Mouse (Mus musculus): Measurements from ENCODE around the gene Cacna2d1. TPM values are rescaled to one million over a fixed set of nuclear protein-coding genes. Genes with fewer than 3 reads are reported as not detected.

The Cacna2d1 gene
- polyA plus RNA-seq, 1 experiment from 2014 or later = 21.7 TPM

DNA sequence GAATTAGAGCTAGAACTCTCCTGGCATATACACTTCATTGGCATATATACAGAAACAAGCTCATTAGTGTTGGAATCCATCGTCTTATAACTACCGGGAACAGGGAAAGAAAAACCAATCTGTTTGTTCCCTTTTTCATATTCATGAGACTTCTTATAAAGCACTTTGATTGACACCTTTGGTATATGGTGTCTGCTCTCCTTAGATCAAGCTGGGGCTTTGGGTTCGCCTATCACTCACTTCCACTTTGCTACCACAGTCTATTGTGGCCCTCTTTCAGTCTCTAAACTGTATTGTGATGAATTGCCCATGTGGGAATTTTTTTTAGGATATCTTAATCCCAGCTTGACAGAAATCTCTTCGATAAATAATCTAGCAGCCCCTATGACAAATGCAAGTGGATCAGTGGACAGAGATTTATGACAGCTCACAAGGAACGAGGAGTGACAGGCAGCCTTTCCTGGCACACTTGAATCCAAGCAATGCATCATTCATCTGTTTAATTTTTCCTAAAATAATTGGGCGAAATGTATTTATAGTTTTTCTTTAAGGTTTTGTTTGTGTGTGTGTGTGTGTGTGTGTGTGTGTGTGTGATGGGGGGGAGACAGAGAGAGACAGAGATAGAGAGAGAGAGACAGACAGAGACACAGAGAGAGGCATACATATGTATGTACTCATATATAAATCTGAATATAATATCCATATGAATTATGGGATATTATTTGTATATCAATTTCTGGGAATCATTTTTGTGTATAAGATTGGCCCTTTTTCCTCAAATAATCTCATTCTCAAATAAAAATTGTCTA lies 200.0 kb downstream of the Cacna2d1 start:
- WGBS = 79% methylated on average over 6 of the region's 6 CpGs
- H3K9me3 ChIP-seq (ENCODE audit: control insufficient read depth, low read length) = no peaks in the 10 kb centered on the region
- H3K4me2 ChIP-seq (ENCODE audit: low read length) = no peak overlapping the region
- DNase-seq (ENCODE audit: low spot score) (no peak), ATAC-seq (replicated peaks; ENCODE audit: low FRiP score, low TSS enrichment, low read depth) (no peak)
- H3K27me3 ChIP-seq (replicated peaks; ENCODE audit: control insufficient read depth, insufficient read depth, low read length) = no peaks in the 10 kb centered on the region
- H3K9ac ChIP-seq (ENCODE audit: low read length) = no peak overlapping the region
- H3K36me3 ChIP-seq (ENCODE audit: control insufficient read depth, insufficient read depth, low read length) = no peaks in the 10 kb centered on the region
- H3K27ac ChIP-seq (ENCODE audit: low read depth) = no peak overlapping the region
- H3K4me1 ChIP-seq (replicated peaks; ENCODE audit: control insufficient read depth, insufficient read depth, low read length) = no peaks in the 10 kb centered on the region
- no peak overlapping the region for H3K4me3 ChIP-seq (ENCODE audit: low read depth, low read length)

DNA sequence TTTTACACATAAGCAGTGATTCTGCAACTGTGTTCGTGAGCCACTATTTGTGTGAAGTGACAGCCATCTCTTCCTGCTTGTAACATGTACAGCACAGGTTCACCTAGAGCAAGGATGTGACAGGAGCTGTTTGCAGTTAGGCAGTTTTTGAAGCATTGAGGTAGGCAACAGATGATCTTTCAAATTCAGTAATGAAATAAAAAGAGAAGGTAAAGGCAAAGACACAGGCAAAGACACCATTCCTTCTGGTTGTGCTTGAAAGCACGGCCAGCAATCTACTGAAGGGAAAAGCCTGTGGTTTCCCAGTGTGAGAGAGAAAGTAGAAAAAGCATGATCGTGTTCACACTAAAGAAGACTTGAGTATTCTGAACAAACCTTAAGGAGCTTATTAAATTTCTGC lies 201.5 kb downstream of the Cacna2d1 start:
- no peak overlapping the region for H3K27ac ChIP-seq (ENCODE audit: low read depth)
- WGBS = 90% methylated on average over 3 of the region's 3 CpGs

DNA sequence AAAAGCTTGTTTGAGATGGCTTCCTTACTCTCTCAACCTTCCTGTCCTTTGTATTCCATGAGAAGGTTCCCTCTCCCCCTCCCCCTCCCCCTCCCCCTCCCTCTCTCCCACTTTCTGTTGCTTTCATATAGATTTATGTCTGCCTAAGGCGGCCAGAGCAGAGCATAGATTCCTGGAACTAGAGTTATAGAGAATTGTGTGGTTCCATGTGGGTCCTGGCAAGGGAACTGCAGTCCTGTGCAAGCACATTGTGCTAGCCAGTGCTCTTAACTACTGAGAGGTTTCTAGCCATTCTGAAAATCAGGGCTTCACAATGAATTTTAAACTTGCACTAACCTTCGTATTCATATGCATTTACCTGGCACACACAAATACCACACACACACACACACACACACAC lies 202.3 kb downstream of the Cacna2d1 start:
- Histone ChIP-seq H3K36me3 (ENCODE audit: control insufficient read depth, insufficient read depth, low read length) (no peaks in the 10 kb centered on the region), H3K27ac (ENCODE audit: low read depth) (no peak overlapping the region), H3K27me3 (replicated peaks; ENCODE audit: control insufficient read depth, insufficient read depth, low read length) (no peaks in the 10 kb centered on the region), H3K9ac (ENCODE audit: low read length) (no peak overlapping the region), H3K4me3 (ENCODE audit: low read depth, low read length) (no peak overlapping the region), H3K4me1 (replicated peaks; ENCODE audit: control insufficient read depth, insufficient read depth, low read length) (no peaks in the 10 kb centered on the region), H3K9me3 (ENCODE audit: control insufficient read depth, low read length) (no peaks in the 10 kb centered on the region), H3K4me2 (ENCODE audit: low read length) (no peak overlapping the region)
- WGBS = 70% methylated on average over 2 of the region's 2 CpGs
- DNase-seq (ENCODE audit: low spot score) (no peak), ATAC-seq (replicated peaks; ENCODE audit: low FRiP score, low TSS enrichment, low read depth) (no peak)

More for the DNA sequence above, 201.5 kb downstream of the Cacna2d1 start:
- H3K4me2 ChIP-seq (ENCODE audit: low read length) = no peak overlapping the region
- no peaks in the 10 kb centered on the region for H3K36me3 ChIP-seq (ENCODE audit: control insufficient read depth, insufficient read depth, low read length)
- no peak overlapping the region for H3K4me3 ChIP-seq (ENCODE audit: low read depth, low read length)
- no peaks in the 10 kb centered on the region for H3K27me3 ChIP-seq (replicated peaks; ENCODE audit: control insufficient read depth, insufficient read depth, low read length)
- no peaks in the 10 kb centered on the region for H3K4me1 ChIP-seq (replicated peaks; ENCODE audit: control insufficient read depth, insufficient read depth, low read length)
- no peak overlapping the region for H3K9ac ChIP-seq (ENCODE audit: low read length)
- no peak for DNase-seq (ENCODE audit: low spot score)
- ATAC-seq (replicated peaks; ENCODE audit: low FRiP score, low TSS enrichment, low read depth) = no peak
- no peaks in the 10 kb centered on the region for H3K9me3 ChIP-seq (ENCODE audit: control insufficient read depth, low read length)

DNA sequence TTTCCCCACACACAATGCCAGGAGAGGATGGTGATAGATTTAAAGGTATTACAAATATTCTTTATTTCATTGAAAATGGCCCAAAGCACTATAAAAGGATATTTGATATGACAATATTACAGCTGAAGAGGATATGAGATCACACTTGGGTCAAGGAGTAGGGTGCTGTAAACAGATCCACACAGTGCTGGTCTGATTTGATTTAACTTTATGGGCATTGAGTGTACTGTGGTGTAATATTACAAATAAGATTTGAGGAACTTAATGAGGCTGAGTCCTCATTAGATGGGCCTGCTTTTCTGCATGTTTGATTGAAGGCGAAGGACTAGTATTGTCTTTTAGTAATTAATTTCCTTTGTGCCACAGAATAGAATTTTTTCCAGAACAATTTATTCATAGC lies 212.1 kb downstream of the Cacna2d1 start:
- ATAC-seq (replicated peaks; ENCODE audit: low FRiP score, low TSS enrichment, low read depth) (no peak), DNase-seq (ENCODE audit: low spot score) (no peak)
- no peak overlapping the region for H3K9ac ChIP-seq (ENCODE audit: low read length)
- H3K27me3 ChIP-seq (replicated peaks; ENCODE audit: control insufficient read depth, insufficient read depth, low read length) = no peaks in the 10 kb centered on the region
- H3K4me3 ChIP-seq (ENCODE audit: low read depth, low read length) = no peak overlapping the region
- H3K4me1 ChIP-seq (replicated peaks; ENCODE audit: control insufficient read depth, insufficient read depth, low read length) = no peaks in the 10 kb centered on the region
- no peak overlapping the region for H3K27ac ChIP-seq (ENCODE audit: low read depth)
- no peaks in the 10 kb centered on the region for H3K9me3 ChIP-seq (ENCODE audit: control insufficient read depth, low read length)
- H3K4me2 ChIP-seq (ENCODE audit: low read length) = no peak overlapping the region
- 93% methylated on average over 1 of the region's 1 CpGs for WGBS
- no peaks in the 10 kb centered on the region for H3K36me3 ChIP-seq (ENCODE audit: control insufficient read depth, insufficient read depth, low read length)

DNA sequence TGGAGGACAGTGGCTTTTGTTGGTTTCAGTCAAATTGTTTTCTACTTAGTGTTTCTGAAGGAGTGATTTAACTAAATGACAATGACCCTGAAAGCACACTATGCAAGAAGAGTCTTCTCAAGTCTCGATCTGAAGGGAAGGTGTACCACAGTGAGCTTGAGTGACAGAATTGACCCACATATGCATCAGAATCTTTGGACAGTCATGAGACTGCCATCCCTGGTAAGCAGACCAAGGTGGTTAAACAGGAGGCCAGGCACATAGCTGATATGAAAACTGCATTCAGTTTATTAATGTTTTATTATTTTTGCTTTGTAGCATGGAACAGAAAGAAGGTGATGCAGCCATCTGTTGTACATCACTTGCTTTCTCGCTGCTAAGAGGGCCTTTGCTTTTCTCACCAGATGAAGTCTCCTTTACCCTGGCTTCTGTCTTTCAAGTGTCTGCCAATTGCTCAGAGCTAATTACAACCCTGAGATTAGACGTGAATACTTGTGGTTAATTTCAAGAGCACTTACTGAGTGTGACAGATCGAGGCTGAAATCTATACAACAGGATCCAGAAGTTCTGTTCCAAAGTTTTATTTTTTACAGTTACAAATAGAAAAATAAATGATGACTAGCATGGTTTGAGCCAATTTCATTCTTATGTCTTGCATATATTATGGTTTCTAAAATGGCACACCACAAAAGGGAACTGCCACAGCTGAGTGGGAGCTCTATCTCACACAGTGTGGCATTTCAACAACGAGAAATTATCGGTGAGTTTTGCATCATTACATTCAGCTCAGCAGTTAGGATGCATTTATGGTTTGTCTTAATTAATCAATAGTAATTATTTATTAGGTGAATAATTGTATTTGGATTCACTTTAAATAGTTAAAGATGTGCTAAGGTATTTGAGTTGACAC lies 221.1 kb downstream of the Cacna2d1 start:
- Histone ChIP-seq H3K9ac (ENCODE audit: low read length) (no peak overlapping the region), H3K4me2 (ENCODE audit: low read length) (no peak overlapping the region), H3K4me1 (replicated peaks; ENCODE audit: control insufficient read depth, insufficient read depth, low read length) (no peaks in the 10 kb centered on the region), H3K36me3 (ENCODE audit: control insufficient read depth, insufficient read depth, low read length) (no peaks in the 10 kb centered on the region), H3K27me3 (replicated peaks; ENCODE audit: control insufficient read depth, insufficient read depth, low read length) (no peaks in the 10 kb centered on the region), H3K4me3 (ENCODE audit: low read depth, low read length) (no peak overlapping the region), H3K9me3 (ENCODE audit: control insufficient read depth, low read length) (no peaks in the 10 kb centered on the region), H3K27ac (ENCODE audit: low read depth) (no peak overlapping the region)
- DNase-seq (ENCODE audit: low spot score) (no peak), ATAC-seq (replicated peaks; ENCODE audit: low FRiP score, low TSS enrichment, low read depth) (no peak)
- WGBS = 68% methylated on average over 6 of the region's 6 CpGs

DNA sequence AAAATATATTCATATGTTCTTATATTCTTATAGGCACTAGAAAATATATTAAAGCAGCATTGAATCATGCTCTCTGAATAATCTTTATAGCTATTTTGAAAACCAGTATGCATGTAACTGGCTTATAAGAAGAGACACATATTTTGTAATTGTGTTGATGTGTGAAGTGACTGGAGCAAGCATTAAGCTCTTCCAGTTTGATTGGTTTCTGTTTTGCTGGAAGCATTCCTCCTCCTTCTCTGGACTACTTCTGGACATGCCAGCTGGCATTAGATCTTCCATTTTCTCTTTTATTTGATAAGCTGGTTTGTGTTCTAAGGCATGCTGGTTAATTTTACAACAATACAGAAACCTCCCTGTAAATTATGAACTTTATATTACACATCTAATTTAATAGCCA lies 228.8 kb downstream of the Cacna2d1 start:
- no peak overlapping the region for H3K9ac ChIP-seq (ENCODE audit: low read length)
- no peak overlapping the region for H3K4me3 ChIP-seq (ENCODE audit: low read depth, low read length)
- H3K36me3 ChIP-seq (ENCODE audit: control insufficient read depth, insufficient read depth, low read length) = no peaks in the 10 kb centered on the region
- H3K9me3 ChIP-seq (ENCODE audit: control insufficient read depth, low read length) = no peaks in the 10 kb centered on the region
- H3K4me2 ChIP-seq (ENCODE audit: low read length) = no peak overlapping the region
- no peaks in the 10 kb centered on the region for H3K27me3 ChIP-seq (replicated peaks; ENCODE audit: control insufficient read depth, insufficient read depth, low read length)
- no peak overlapping the region for H3K27ac ChIP-seq (ENCODE audit: low read depth)
- no peak for DNase-seq (ENCODE audit: low spot score)
- no peak for ATAC-seq (replicated peaks; ENCODE audit: low FRiP score, low TSS enrichment, low read depth)
- H3K4me1 ChIP-seq (replicated peaks; ENCODE audit: control insufficient read depth, insufficient read depth, low read length) = no peaks in the 10 kb centered on the region

DNA sequence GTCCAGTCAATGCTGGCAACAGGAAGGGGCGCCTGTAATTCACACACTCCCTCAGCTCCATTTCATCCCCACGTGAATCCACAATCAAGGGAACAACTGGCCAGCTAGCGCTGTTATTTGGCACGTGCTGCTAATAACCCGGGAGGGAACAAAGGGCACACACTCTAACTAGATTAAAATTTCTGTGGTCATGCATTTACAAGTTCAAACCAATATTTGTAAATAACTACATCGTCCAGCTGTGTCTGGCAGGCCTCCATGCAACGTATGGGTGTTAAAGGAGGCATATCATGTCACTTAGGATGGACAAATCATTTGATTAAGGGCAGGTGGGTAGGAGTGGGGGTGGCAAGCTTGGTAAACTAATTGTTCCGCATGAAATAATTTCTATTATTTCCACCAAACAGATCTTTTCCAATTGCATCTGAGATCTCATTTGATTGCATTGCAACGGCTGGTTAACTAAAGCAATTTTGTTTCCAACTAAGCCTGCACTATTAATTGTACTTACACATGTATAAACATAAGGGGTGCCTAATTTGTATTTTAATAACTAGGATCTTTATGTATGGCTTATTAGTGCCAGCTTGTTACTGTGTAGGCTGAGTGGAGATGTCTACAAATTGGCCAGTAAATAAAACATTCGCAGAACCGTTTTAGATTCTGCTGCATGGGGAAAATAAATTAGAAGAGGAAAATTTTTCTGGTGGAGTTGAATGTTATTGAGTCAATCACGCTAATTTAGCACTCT lies 231.8 kb downstream of the Cacna2d1 start:
- no peak overlapping the region for H3K4me3 ChIP-seq (ENCODE audit: low read depth, low read length)
- H3K9me3 ChIP-seq (ENCODE audit: control insufficient read depth, low read length) = no peaks in the 10 kb centered on the region
- ATAC-seq (replicated peaks; ENCODE audit: low FRiP score, low TSS enrichment, low read depth) = no peak
- 64% methylated on average over 12 of the region's 12 CpGs for WGBS
- no peak overlapping the region for H3K27ac ChIP-seq (ENCODE audit: low read depth)
- H3K36me3 ChIP-seq (ENCODE audit: control insufficient read depth, insufficient read depth, low read length) = no peaks in the 10 kb centered on the region
- no peaks in the 10 kb centered on the region for H3K27me3 ChIP-seq (replicated peaks; ENCODE audit: control insufficient read depth, insufficient read depth, low read length)
- no peak for DNase-seq (ENCODE audit: low spot score)
- H3K4me1 ChIP-seq (replicated peaks; ENCODE audit: control insufficient read depth, insufficient read depth, low read length) = no peaks in the 10 kb centered on the region
- H3K9ac ChIP-seq (ENCODE audit: low read length) = no peak overlapping the region
- H3K4me2 ChIP-seq (ENCODE audit: low read length) = no peak overlapping the region

DNA sequence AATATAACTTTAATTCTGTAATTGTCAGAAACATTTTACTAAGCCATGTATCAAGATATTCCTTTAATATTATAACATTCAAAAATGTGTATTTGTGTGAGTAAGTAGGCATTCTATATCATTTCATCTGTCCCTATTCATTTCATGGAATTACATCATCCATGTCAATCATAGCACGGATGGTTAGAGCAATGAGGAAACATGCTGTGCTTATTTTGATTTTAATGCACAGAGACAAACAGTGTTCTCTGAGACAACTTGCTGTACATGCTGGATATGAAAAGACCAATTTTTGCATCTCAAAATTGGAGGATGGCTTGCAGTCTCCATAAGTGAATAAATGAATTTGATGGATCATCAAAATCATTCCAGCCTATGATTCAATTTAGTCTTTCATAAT lies 232.4 kb downstream of the Cacna2d1 start:
- Histone ChIP-seq H3K27ac (ENCODE audit: low read depth) (no peak overlapping the region), H3K27me3 (replicated peaks; ENCODE audit: control insufficient read depth, insufficient read depth, low read length) (no peaks in the 10 kb centered on the region), H3K9ac (ENCODE audit: low read length) (no peak overlapping the region), H3K4me3 (ENCODE audit: low read depth, low read length) (no peak overlapping the region), H3K4me2 (ENCODE audit: low read length) (no peak overlapping the region), H3K36me3 (ENCODE audit: control insufficient read depth, insufficient read depth, low read length) (no peaks in the 10 kb centered on the region), H3K9me3 (ENCODE audit: control insufficient read depth, low read length) (no peaks in the 10 kb centered on the region), H3K4me1 (replicated peaks; ENCODE audit: control insufficient read depth, insufficient read depth, low read length) (no peaks in the 10 kb centered on the region)
- ATAC-seq (replicated peaks; ENCODE audit: low FRiP score, low TSS enrichment, low read depth) (no peak), DNase-seq (ENCODE audit: low spot score) (no peak)
- 92% methylated on average over 1 of the region's 1 CpGs for WGBS

Measured in intestine, embryonic 14.5 days (tissue).